Mouse (Mus musculus) forebrain, embryonic 10.5 days (tissue): ENCODE data around the gene Sec22b. TPM values are rescaled to one million over a fixed set of nuclear protein-coding genes. Genes with fewer than 3 reads are reported as not detected.

ENCODE experiments used
- DNase-seq: peaks from one replicate; pipeline ENCODE4 v3.0.0-alpha.2; 2017; ENCODE audit warnings: low spot score; ENCODE audit errors: extremely low spot score
- H3K27ac ChIP-seq: fragments of 300-500 bp; sonication (generic); 2 replicates; pipeline ENCODE4 v1.5.1; 2016; ENCODE audit warnings: mild to moderate bottlenecking
- H3K27me3 ChIP-seq: fragments of 300-500 bp; sonication (generic); 2 replicates; pipeline ENCODE4 v1.6.1; 2016; ENCODE audit warnings: mild to moderate bottlenecking; ENCODE audit not compliant: poor library complexity, severe bottlenecking
- H3K36me3 ChIP-seq: fragments of 300-500 bp; sonication (generic); replicated peaks from 2 replicates; pipeline ENCODE4 v1.6.1; 2016; ENCODE audit warnings: mild to moderate bottlenecking, moderate library complexity
- H3K4me1 ChIP-seq: fragments of 300-500 bp; sonication (generic); 2 replicates; pipeline ENCODE4 v1.6.1; 2016
- H3K4me3 ChIP-seq: fragments of 300-500 bp; sonication (generic); 2 replicates; pipeline ENCODE4 v1.5.1; 2016; ENCODE audit warnings: mild to moderate bottlenecking, moderate library complexity
- H3K9me3 ChIP-seq: fragments of 300-500 bp; sonication (generic); 2 replicates; pipeline ENCODE4 v1.6.1; 2016; ENCODE audit warnings: mild to moderate bottlenecking, moderate library complexity
- WGBS: fragments of 180-500 bp; shearing (Covaris S2); methylation state at CpG from one replicate; pipeline ENCODE4 v1.1.7; 2016; 5-methylcytosine and 5-hydroxymethylcytosine counted together
- polyA plus RNA-seq: library from polyadenylated mRNA; unstranded; fragments of >200 nt; fragmentation: Nextera tagmentation; extraction: Ambion mirVana; gene quantifications from 2 replicates; pipeline ENCODE4 v1.2.1, GENCODE M21; 2016

Gene Sec22b
- polyA plus RNA-seq, 1 experiment from 2014 or later: 114 TPM

DNA sequence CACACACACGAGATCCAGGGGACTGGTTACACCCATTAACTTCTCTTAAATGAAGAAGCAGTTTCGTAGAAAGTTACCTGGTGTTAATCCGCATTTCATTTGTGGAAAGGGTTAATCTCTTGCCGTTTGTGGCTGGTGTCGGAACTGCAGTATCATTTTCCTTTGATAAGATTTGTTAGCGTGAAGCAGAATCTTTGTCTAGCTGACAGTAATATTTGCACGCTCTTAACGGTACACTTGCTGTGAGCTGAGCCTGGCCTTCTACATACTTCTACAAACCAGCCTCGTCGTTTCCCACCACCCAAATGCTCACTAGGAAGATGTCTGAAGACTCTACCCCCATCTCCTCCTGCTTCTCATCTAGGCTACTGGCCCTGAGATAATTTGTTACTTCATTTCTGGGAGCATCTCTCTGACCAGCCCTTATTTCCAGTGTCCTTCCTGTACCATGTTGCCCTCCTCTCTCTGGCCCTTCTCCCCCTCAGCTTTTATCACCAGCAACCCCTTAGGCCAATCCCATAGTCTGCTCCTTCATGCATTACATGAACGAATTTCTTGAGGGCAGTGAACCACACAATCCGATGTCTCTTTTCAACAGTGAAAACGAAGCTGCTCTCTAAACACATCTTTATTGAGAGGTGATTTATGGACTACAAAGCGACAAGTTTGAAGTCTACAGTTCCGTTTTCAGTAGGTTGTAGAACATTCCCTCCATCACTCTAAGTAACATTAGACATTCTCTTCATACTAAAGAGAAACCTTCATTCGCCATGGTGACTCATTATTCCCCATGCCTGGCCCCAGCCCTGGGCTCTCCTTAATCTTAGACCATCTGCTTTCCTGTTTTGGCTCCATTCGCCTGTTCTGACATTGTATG, 36.3 kb downstream of the Sec22b start:
- no peaks in the 10 kb centered on the region for H3K36me3 ChIP-seq
- peak overlapping the region; percentile 78 for H3K27ac ChIP-seq
- DNase-seq: no peak
- H3K4me1 ChIP-seq: peaks cover 74% of the 10 kb centered on the region
- 63% methylated on average over 17 of the region's 17 CpGs for WGBS
- H3K27me3 ChIP-seq: peaks cover 8% of the 10 kb centered on the region
- H3K4me3 ChIP-seq: no peak overlapping the region
- H3K9me3 ChIP-seq: no peaks in the 10 kb centered on the region

GRCm38 (mm10) chr3:97937945-97938266, 36.9 kb downstream of the Sec22b start:
- DNase-seq: no peak
- Histone ChIP-seq H3K27me3 (peaks cover 6% of the 10 kb centered on the region), H3K9me3 (no peaks in the 10 kb centered on the region), H3K4me3 (no peak overlapping the region), H3K36me3 (no peaks in the 10 kb centered on the region), H3K27ac (peak overlapping the region; percentile 78), H3K4me1 (peaks cover 74% of the 10 kb centered on the region)
- 75% methylated on average over 6 of the region's 6 CpGs for WGBS

DNA sequence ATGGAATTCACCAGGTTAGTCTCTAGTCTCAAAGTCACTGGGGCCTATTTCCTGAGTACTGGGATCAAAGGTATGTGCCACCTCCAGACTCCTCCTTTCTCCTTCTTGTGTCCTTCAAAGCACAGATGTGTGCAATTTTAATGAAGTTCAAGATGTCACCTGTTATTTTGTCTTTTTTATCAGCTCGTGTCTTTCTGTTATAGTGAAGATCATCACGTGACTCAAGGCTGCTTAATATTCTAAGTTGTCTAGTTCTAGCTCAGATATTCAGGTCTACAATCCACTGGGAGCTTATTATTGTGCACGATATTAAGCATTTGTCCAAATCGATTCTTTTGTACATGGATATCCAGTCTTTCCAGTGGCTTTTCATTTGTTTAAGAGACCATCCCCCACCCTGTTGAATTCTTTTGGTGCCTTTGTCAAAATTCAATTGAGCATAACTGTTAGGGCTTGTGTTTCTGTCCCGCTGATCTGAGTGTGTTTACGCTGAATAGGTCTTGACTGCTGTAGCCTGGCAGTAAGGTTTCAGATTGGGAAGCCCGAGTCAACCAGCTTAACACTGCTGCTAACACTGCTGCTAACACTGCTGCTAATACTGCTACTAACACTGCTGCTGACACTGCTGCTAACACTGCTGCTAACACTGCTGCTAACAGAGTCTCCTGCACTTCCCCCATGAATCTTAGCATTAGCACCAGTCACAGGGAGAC, 38.0 kb downstream of the Sec22b start:
- H3K4me1 ChIP-seq: peaks cover 71% of the 10 kb centered on the region
- H3K27me3 ChIP-seq: peaks cover 5% of the 10 kb centered on the region
- DNase-seq: peak; percentile 55
- 17% methylated on average over 7 of the region's 7 CpGs for WGBS
- peak overlapping the region; percentile 90 for H3K27ac ChIP-seq
- H3K36me3 ChIP-seq: no peaks in the 10 kb centered on the region
- H3K9me3 ChIP-seq: no peaks in the 10 kb centered on the region
- peak overlapping the region; percentile 30 for H3K4me3 ChIP-seq

- peak overlapping the region; percentile 30 for H3K4me3 ChIP-seq
- DNase-seq: peak; percentile 50
- peaks cover 76% of the 10 kb centered on the region for H3K4me1 ChIP-seq
- 4% methylated on average over 10 of the region's 10 CpGs for WGBS
- H3K36me3 ChIP-seq: no peaks in the 10 kb centered on the region
- peaks cover 13% of the 10 kb centered on the region for H3K27me3 ChIP-seq
- peak overlapping the region; percentile 90 for H3K27ac ChIP-seq
- H3K9me3 ChIP-seq: no peaks in the 10 kb centered on the region
Measured at GRCm38 (mm10) chr3:97939626-97940510, 38.9 kb downstream of the Sec22b start.

- DNase-seq: no peak
- Histone ChIP-seq H3K4me3 (peak overlapping the region; percentile 2; the same call in 1 of the 2 replicates), H3K36me3 (no peaks in the 10 kb centered on the region), H3K9me3 (no peaks in the 10 kb centered on the region), H3K27me3 (peaks cover 13% of the 10 kb centered on the region), H3K4me1 (peaks cover 76% of the 10 kb centered on the region), H3K27ac (peak overlapping the region; percentile 90)
- WGBS: 15% methylated on average over 9 of the region's 9 CpGs
Measured at GRCm38 (mm10) chr3:97940511-97941204, 39.7 kb downstream of the Sec22b start.

DNA sequence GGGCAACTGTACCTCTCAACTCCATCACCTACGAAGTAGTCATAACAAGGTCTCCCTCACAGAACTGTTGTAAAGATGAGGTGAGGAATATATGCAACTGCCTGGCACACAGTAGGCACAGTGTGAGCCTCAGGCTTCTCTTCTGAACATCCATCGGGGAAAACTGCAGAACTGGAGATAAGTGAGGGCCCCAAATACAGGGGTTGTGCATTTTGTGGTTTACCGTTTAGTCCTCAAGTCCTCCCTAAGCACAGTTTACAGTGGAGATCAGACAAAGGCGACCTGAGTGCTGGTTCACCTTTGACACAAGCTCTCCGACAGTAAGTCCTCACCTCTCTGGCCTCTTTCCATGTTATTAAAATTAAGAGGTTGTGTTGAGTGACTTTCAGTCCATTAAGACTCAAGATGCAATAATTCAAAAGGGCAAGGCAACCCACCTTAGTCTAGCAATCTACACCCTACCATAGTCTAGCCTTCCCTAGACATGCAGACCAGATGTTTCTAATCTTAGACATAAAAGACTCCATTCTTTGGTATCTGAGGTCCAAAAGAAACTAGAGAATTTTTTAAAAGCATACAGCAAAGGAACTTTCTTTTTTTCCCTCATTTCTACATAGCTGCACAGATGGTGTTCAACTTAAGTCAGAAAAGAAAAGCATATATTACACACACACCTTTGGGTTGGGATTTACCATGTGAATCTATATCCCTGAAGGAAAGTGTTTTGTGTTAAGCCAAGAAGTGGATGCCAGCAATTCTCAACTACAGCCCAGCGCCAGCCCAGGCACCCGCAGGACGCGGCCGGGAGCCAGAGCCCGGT, 40.7 kb downstream of the Sec22b start:
- H3K9me3 ChIP-seq: no peaks in the 10 kb centered on the region
- DNase-seq: no peak
- peaks cover 79% of the 10 kb centered on the region for H3K4me1 ChIP-seq
- peaks cover 13% of the 10 kb centered on the region for H3K27me3 ChIP-seq
- WGBS: 22% methylated on average over 11 of the region's 11 CpGs
- H3K27ac ChIP-seq: peak overlapping the region; percentile 90
- H3K4me3 ChIP-seq: peak overlapping the region; percentile 43
- no peaks in the 10 kb centered on the region for H3K36me3 ChIP-seq

DNA sequence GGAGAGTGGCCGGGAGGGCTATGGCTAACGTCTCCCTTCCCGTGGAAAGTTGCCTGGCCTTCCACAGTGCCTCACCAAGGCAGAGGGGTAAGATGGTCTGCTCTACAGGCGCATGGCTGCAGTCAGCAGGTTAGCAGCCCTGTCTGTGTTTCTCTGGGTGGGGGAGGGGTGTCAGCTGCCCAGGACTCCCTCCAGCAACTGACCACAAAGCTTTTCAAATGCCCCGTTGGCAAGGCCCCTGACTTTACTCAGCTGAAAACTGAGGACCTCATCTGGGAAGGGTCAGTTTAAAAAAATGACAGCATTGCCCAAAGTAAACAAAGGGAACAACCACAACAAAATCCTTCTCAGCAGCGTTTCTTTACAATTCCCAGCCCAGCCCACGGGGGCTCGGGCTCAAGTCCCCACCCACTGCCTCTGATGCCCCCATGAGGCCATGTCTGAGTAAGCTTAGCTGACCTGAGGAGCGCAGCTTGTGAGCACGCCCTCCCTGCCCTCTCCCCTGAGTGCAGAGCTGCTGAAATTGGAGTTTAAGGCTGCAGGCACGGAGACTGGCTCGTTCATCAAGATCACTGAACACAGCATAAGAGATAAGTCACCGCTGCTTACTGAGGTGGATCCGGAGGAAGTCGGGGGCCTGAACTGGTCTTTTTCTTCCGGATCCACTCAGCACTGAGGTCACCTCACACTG, 41.4 kb downstream of the Sec22b start:
- DNase-seq: peak; percentile 67
- 8% methylated on average over 16 of the region's 16 CpGs for WGBS
- peaks cover 15% of the 10 kb centered on the region for H3K27me3 ChIP-seq
- no peaks in the 10 kb centered on the region for H3K9me3 ChIP-seq
- H3K4me1 ChIP-seq: peaks cover 78% of the 10 kb centered on the region
- H3K27ac ChIP-seq: peak overlapping the region; percentile 90
- H3K36me3 ChIP-seq: no peaks in the 10 kb centered on the region
- H3K4me3 ChIP-seq: peak overlapping the region; percentile 43

DNA sequence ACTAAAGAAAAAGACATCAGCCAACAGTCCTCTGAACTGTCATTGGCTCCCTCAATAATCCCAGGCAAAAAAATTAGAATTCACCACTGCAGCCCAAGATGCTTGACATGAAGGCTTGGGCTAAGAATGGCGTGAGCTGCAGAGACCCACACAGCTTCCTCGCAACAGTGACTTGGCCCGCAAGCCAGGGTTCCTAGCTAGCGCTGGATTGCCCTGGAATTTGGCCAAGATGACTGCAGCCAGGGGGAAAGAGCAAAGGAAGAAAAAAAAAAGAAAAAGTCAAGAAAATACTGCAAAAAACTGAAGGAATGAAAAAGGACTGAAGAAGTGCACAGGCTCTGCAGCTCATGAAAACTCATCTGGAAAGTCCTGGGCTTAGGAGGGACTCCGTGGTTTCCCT, 43.5 kb downstream of the Sec22b start:
- H3K4me1 ChIP-seq: peaks cover 59% of the 10 kb centered on the region
- no peak overlapping the region for H3K4me3 ChIP-seq
- no peak for DNase-seq
- no peaks in the 10 kb centered on the region for H3K9me3 ChIP-seq
- H3K27ac ChIP-seq: no peak overlapping the region
- peaks cover 16% of the 10 kb centered on the region for H3K27me3 ChIP-seq
- H3K36me3 ChIP-seq: no peaks in the 10 kb centered on the region
- 91% methylated on average over 5 of the region's 5 CpGs for WGBS

GRCm38 (mm10) chr3:97946439-97946838, 45.4 kb downstream of the Sec22b start:
- H3K4me1 ChIP-seq: peaks cover 39% of the 10 kb centered on the region
- no peak overlapping the region for H3K4me3 ChIP-seq
- DNase-seq: no peak
- H3K36me3 ChIP-seq: no peaks in the 10 kb centered on the region
- 34% methylated on average over 4 of the region's 4 CpGs for WGBS
- peaks cover 16% of the 10 kb centered on the region for H3K27me3 ChIP-seq
- no peak overlapping the region for H3K27ac ChIP-seq
- H3K9me3 ChIP-seq: no peaks in the 10 kb centered on the region

- 94% methylated on average over 2 of the region's 2 CpGs for WGBS
- Histone ChIP-seq H3K4me3 (no peak overlapping the region), H3K27me3 (peaks cover 16% of the 10 kb centered on the region), H3K36me3 (no peaks in the 10 kb centered on the region), H3K27ac (no peak overlapping the region), H3K9me3 (no peaks in the 10 kb centered on the region), H3K4me1 (peaks cover 23% of the 10 kb centered on the region)
- DNase-seq: no peak
Measured at GRCm38 (mm10) chr3:97948518-97948917, 47.5 kb downstream of the Sec22b start.

GRCm38 (mm10) chr3:97949946-97950345, 49.0 kb downstream of the Sec22b start:
- Histone ChIP-seq H3K36me3 (no peaks in the 10 kb centered on the region), H3K9me3 (peaks cover 9% of the 10 kb centered on the region), H3K4me3 (no peak overlapping the region), H3K4me1 (peaks cover 13% of the 10 kb centered on the region), H3K27ac (no peak overlapping the region), H3K27me3 (peaks cover 3% of the 10 kb centered on the region; the same call in 1 of the 2 replicates)
- DNase-seq: peak; percentile 11
- WGBS: 71% methylated on average over 5 of the region's 5 CpGs
